Mouse (Mus musculus): ENCODE measurements around the gene 9930104L06Rik. TPM values are rescaled to one million over a fixed set of nuclear protein-coding genes. Genes with fewer than 3 reads are reported as not detected.

9930104L06Rik gene
- total and polyA plus RNA-seq, 3 experiments: 12.3 to 15.9 (median 14.8) TPM

- H3K9ac ChIP-seq (ENCODE audit: insufficient read depth, low read depth): no peak overlapping the region
- no peak overlapping the region for H3K4me3 ChIP-seq (replicated peaks in 1 of 3; ENCODE audit: low read depth in 2 of 3, low read length in 2 of 3, poor library complexity in 1 of 3)
- H3K4me1 ChIP-seq (ENCODE audit: control insufficient read depth in 1 of 2, insufficient read depth in 2 of 2): no peaks in the 10 kb centered on the region
- no peak overlapping the region for H3K27ac ChIP-seq (ENCODE audit: insufficient read depth, low read depth)
- H3K9me3 ChIP-seq (replicated peaks; ENCODE audit: low read length): no peaks in the 10 kb centered on the region
- H3K27me3 ChIP-seq (replicated peaks): peaks cover 53% of the 10 kb centered on the region
- TF ChIP-seq KAT2A (IDR thresholded peaks at IDR 0.05; ENCODE audit: insufficient replicate concordance, low read length): no peak
- no peak for TF ChIP-seq ETS1 (conservative IDR thresholded peaks at IDR 0.05; ENCODE audit: low read depth, low read length)
- H3K36me3 ChIP-seq (replicated peaks in 1 of 2; ENCODE audit: control insufficient read depth in 1 of 2, insufficient read depth in 1 of 2, low read length in 1 of 2): no peaks in the 10 kb centered on the region
- in situ Hi-C loops (cut with MboI; ENCODE audit: low pct_ligation_motif_present, low pct_unique_long_range_greater_than_20kb, low sequenced_read_pairs): no loop called here
- no peak for DNase-seq (ENCODE audit: extremely low read depth)
- no peaks in the 10 kb centered on the region for H3K79me2 ChIP-seq (replicated peaks; ENCODE audit: control insufficient read depth, extremely low read depth, insufficient read depth, poor library complexity, severe bottlenecking)
- dilution Hi-C loops (cut with MboI; ENCODE audit: extremely low pct_ligation_motif_present, extremely low pct_unique_long_range_greater_than_20kb, low sequenced_read_pairs): no loop called here
- no peak overlapping the region for H3K4me2 ChIP-seq (ENCODE audit: insufficient read depth, low read depth, poor library complexity, severe bottlenecking)
Measured at GRCm38 (mm10) chr4:124978201-124978600, 41.4 kb downstream of the 9930104L06Rik start.

- Histone ChIP-seq H3K27ac (ENCODE audit: insufficient read depth, low read depth) (no peak overlapping the region), H3K36me3 (replicated peaks in 1 of 2; ENCODE audit: control insufficient read depth in 1 of 2, insufficient read depth in 1 of 2, low read length in 1 of 2) (no peaks in the 10 kb centered on the region), H3K27me3 (replicated peaks) (peaks cover 57% of the 10 kb centered on the region), H3K4me1 (ENCODE audit: control insufficient read depth in 1 of 2, insufficient read depth in 2 of 2) (peaks cover 9 to 19% of the 10 kb centered on the region in 2 experiments), H3K9ac (ENCODE audit: insufficient read depth, low read depth) (no peak overlapping the region), H3K79me2 (replicated peaks; ENCODE audit: control insufficient read depth, extremely low read depth, insufficient read depth, poor library complexity, severe bottlenecking) (no peaks in the 10 kb centered on the region), H3K9me3 (replicated peaks; ENCODE audit: low read length) (peaks cover 2% of the 10 kb centered on the region), H3K4me3 (replicated peaks in 1 of 3; ENCODE audit: low read depth in 2 of 3, low read length in 2 of 3, poor library complexity in 1 of 3) (no peak overlapping the region), H3K4me2 (ENCODE audit: insufficient read depth, low read depth, poor library complexity, severe bottlenecking) (no peak overlapping the region)
- in situ Hi-C loops (cut with MboI; ENCODE audit: low pct_ligation_motif_present, low pct_unique_long_range_greater_than_20kb, low sequenced_read_pairs): no loop called here
- TF ChIP-seq ETS1 (conservative IDR thresholded peaks at IDR 0.05; ENCODE audit: low read depth, low read length) (no peak), JUN (IDR thresholded peaks at IDR 0.05; ENCODE audit: insufficient read depth, low read depth, low read length) (no peak), CTCF (conservative IDR thresholded peaks at IDR 0.05 in 1 of 2, IDR thresholded peaks at IDR 0.05 in 1 of 2; ENCODE audit: low read depth in 2 of 2, low read length in 2 of 2) (peak; percentile 31 to 67; a peak in 3 of 4 replicates), SMC3 (IDR thresholded peaks at IDR 0.05; ENCODE audit: low read depth, low read length) (peak; percentile 39), RAD21 (IDR thresholded peaks at IDR 0.05; ENCODE audit: low read depth, low read length) (peak; percentile 45)
- dilution Hi-C loops (cut with MboI; ENCODE audit: extremely low pct_ligation_motif_present, extremely low pct_unique_long_range_greater_than_20kb, low sequenced_read_pairs): no loop called here
- peak; percentile 62 for DNase-seq (ENCODE audit: extremely low read depth)
Measured at GRCm38 (mm10) chr4:124983893-124984526, 47.2 kb downstream of the 9930104L06Rik start.

DNA sequence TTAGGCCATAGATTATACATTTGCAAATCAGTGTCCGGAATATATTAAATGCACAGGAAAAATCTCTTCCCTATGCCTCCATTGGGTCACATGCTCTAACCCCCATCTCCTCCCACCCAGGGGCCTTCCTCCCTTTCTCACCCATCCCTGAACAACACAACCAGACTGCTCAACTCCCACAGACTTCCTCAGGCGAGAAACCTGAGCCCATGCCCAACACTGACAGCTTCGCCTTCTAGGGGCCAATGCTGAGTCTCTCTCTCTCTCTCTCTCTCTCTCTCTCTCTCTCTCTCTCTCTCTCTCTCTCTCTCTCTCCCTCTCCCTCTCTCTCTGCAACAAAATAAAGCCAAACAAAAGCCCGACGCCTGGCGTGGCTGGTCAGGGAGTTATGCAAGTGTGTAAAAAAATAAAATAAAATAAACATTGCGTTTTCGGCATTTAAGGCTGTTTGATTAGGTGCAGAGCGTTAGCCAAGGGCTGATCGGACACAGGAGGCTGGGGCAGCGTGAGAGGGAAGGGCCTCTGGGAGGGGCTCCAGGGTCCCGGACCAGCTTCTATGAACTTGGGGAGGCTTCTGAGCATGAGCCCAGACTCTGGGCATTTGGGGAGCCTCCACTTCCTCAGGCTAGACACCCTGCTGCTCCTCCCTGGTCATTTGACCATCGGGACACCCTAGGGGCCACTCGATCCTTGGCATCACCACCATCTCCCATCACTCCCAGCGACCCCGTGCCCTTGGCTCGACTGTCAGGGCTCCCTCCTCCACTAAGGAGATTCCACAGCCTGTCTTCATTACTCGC, 48.2 kb downstream of the 9930104L06Rik start:
- Histone ChIP-seq H3K36me3 (replicated peaks in 1 of 2; ENCODE audit: control insufficient read depth in 1 of 2, insufficient read depth in 1 of 2, low read length in 1 of 2) (no peaks in the 10 kb centered on the region), H3K4me3 (replicated peaks in 1 of 3; ENCODE audit: low read depth in 2 of 3, low read length in 2 of 3, poor library complexity in 1 of 3) (no peak overlapping the region), H3K27me3 (replicated peaks) (peaks cover 49% of the 10 kb centered on the region), H3K79me2 (replicated peaks; ENCODE audit: control insufficient read depth, extremely low read depth, insufficient read depth, poor library complexity, severe bottlenecking) (no peaks in the 10 kb centered on the region), H3K9ac (ENCODE audit: insufficient read depth, low read depth) (no peak overlapping the region), H3K4me1 (ENCODE audit: control insufficient read depth in 1 of 2, insufficient read depth in 2 of 2) (peaks cover 18 to 30% of the 10 kb centered on the region in 2 experiments), H3K9me3 (replicated peaks; ENCODE audit: low read length) (peaks cover 2% of the 10 kb centered on the region), H3K4me2 (ENCODE audit: insufficient read depth, low read depth, poor library complexity, severe bottlenecking) (no peak overlapping the region), H3K27ac (ENCODE audit: insufficient read depth, low read depth) (no peak overlapping the region)
- in situ Hi-C loops (cut with MboI; ENCODE audit: low pct_ligation_motif_present, low pct_unique_long_range_greater_than_20kb, low sequenced_read_pairs) (no loop called here), dilution Hi-C loops (cut with MboI; ENCODE audit: extremely low pct_ligation_motif_present, extremely low pct_unique_long_range_greater_than_20kb, low sequenced_read_pairs) (no loop called here)
- no peak for DNase-seq (ENCODE audit: extremely low read depth)
- TF ChIP-seq SIN3A (IDR thresholded peaks at IDR 0.05; ENCODE audit: low read length): no peak
- TF ChIP-seq MAZ (IDR thresholded peaks at IDR 0.05; ENCODE audit: low read depth, low read length): no peak
- TF ChIP-seq KAT2A (IDR thresholded peaks at IDR 0.05; ENCODE audit: insufficient replicate concordance, low read length): no peak
- no peak for TF ChIP-seq MAFK (IDR thresholded peaks at IDR 0.05; ENCODE audit: insufficient replicate concordance, low read length)
- TF ChIP-seq MEF2A (IDR thresholded peaks at IDR 0.05; ENCODE audit: borderline replicate concordance, low read depth, low read length): no peak

All from CH12.LX (cell line).